Mouse (Mus musculus) thymus, adult 18-20 months (tissue): ENCODE results near the gene Eva1b.
"Not testable (repeated sequence)": the region's sequence is repeated elsewhere in the genome, so short reads cannot be mapped to it uniquely, and the experiment has no call there.

ENCODE experiments used
- DNase-seq, 2 experiments: peaks; one replicate each; pipeline ENCODE4 v3.0.0; 2022; ENCODE audit warnings: mixed read lengths in 2 of 2

Eva1b gene

GRCm38 (mm10) chr4:126157562-126157961, 10.0 kb downstream of the Eva1b start:
- DNase-seq, result no peak

DNA sequence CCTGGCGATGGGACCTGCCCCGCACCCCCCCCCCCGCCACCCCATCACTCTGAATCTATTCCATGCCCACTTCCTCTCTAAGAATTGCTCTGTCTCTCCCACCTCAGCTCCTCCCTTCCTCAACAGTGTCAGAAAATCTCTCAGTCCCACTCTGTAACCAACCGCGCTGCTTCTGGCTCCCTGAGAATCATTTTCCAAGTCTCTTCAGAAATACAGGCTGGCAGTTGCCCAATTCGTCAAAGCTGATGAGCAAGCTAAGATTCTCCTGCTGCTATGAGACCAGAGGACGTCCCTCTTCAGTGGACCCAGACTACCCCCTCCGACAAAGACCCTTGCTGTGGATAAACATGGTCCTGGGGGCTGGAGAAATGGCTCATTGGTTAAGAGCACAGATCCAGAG, 11.9 kb downstream of the Eva1b start:
- DNase-seq, result no peak

DNA sequence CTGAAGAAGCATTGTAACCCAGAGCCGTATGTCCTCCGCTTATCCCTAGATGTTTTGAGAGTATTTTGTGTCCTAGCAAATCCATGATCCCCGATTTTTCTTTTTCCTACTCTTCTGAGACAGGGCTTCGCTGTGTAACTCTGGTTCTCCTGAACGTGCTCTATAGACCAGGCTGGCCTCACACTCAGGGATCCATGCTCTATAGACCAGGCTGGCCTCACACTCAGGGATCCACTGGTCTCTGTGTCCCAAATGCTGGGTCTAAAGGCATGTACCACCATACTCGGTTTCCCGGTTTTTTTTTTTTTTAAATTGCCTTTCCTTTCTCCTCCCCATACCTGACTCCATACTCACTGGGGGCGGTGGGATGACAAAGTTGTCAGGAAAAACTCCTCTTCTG, 13.4 kb downstream of the Eva1b start:
- no peak for DNase-seq

DNA sequence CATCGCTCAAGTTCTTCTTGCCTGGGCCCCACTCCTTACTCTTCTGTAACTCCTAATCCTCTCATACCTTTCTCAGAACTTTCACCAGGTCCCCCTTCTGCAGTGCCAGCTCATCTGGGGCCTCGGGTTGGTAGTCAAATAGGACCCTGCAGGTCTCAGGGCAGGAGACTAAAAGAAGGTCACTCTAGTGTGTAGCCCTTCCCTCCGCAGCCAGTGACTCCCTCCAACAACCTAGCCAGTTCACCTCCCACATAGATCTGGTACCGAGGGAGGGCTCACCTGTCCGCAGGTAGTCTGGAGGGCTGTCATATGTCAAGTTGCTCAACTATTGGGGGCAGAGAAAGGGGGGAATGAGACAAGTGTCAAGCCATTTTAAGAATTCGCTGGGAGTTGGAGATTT, 13.9 kb downstream of the Eva1b start:
- no peak for DNase-seq

- no peak for DNase-seq
Measured at GRCm38 (mm10) chr4:126161986-126162385, 14.4 kb downstream of the Eva1b start.

GRCm38 (mm10) chr4:126162544-126163066, 15.1 kb downstream of the Eva1b start:
- DNase-seq, result peak; percentile 74 to 77

DNA sequence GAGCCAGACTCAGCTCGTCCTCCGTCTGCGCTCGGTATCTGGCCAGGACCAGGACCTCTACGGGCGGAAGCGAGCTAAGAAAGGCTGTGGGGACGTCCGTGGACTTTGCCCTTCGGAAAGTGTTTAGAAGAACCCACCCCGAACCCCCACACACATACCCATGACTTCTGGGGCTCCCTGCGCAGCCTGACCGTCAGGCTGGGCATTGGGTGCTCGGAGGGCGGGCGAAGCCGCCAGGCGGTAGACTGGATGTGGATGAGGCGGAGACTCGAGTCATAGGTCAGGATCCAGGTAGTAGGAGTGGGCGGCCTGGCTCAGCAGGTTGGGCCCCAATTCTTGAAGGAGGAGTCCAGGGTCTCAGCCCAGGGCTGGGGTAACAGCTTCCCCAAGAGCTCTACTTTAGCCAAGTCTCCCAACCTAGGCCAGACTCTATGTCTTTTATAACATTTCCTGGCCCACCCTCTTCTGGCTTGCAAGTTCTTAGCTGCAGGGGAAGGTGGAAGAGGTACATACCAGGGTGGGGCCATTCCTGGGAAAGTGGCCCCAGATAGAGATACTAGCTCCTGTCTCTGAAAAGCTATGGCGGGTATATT, 15.6 kb downstream of the Eva1b start, which contains the start of gene Sh3d21:
Gene Sh3d21 (minus strand): TSS at position 425 of the 593 bp plus-strand sequence.
- peak in 1 of 2 experiments; percentile 25 for DNase-seq

GRCm38 (mm10) chr4:126163685-126164084, 16.1 kb downstream of the Eva1b start:
- no peak for DNase-seq

- DNase-seq, result not testable (repeated sequence)
Measured at GRCm38 (mm10) chr4:126165092-126165491, 17.5 kb downstream of the Eva1b start.

GRCm38 (mm10) chr4:126166084-126166483, 18.5 kb downstream of the Eva1b start:
- DNase-seq, result no peak

DNA sequence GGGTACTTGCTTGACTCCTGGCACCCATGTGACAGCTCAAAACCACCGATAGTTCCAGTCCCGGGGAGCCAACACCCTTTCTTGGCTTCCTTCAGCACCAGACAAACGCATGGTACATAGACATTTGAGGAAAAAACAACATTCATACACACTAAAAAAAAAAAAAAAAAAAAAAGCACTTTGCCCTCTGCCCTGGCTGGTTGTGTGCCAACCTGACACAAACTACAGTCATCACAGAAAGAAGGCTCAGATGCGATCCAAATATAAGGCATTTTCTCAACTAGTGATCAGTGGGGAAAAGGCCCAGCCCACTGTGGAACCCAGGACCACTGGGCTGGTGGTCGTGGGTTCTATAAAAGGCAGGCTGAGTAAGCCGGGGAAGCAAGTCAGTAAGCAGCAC, 21.3 kb downstream of the Eva1b start:
- no peak for DNase-seq

- DNase-seq, result not testable (repeated sequence)
Measured at GRCm38 (mm10) chr4:126170737-126171136, 23.2 kb downstream of the Eva1b start.

GRCm38 (mm10) chr4:126173800-126174199, 26.3 kb downstream of the Eva1b start:
- DNase-seq, result no peak

- DNase-seq, result not testable (repeated sequence)
Measured at GRCm38 (mm10) chr4:126175980-126176379, 28.4 kb downstream of the Eva1b start.

- DNase-seq, result no peak
Measured at GRCm38 (mm10) chr4:126181170-126181957, 33.8 kb downstream of the Eva1b start.

DNA sequence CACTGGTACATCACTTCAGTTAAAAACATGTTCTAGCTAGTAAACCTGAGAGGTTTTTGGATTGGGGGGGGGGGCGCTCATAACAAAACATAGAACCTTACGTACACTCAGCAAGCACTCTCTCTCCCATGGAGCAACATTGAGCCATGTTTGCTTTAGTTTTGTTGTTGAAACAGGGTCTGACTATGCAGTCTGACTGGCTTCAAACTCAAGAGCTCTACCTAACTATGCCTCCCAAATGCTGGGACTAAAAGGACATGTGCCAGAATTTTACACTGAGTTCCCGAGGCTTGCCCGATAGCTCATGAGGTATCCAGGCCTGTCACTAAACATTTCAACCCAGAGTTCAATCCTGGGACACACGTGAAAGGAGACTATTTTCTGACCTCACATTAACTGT, 35.5 kb downstream of the Eva1b start:
- no peak for DNase-seq

DNA sequence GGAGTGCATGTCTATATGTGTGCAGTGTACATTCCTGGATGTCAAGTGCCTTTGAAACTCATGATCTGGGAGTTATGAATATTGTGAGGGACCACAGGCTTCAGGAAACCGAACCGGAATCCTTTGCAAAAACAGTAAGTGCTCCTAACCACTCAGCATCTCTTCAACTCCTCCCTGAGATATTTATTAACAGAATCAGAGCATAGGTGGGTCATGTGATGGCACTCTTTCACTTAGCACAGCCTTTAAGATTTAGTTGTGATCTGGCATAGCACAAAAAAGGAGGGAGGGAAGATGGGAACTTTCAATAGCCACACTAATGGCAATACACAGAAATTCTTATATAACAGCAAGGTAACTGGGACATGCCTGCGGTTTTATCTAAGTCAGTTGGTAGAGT, 39.6 kb downstream of the Eva1b start:
- no peak for DNase-seq

DNA sequence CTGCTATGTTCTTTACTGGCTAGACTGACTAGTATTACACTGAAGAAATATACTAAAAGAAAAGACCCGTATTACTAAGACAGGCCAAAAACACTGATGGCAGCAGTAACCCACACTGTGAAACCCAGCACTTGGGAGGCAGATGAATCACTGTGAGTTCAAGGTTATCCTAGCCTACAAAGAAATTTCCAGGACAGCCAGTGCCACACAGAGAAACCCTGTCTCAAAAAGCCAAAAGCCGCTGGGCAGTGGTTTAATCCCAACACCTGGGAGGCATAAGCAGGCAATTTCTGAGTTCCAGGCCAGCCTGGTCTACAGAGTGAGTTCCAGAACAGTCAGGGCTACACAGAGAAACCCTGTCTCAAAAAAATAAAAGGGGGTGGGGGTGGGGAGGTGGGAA, 43.1 kb downstream of the Eva1b start:
- DNase-seq, result no peak

DNA sequence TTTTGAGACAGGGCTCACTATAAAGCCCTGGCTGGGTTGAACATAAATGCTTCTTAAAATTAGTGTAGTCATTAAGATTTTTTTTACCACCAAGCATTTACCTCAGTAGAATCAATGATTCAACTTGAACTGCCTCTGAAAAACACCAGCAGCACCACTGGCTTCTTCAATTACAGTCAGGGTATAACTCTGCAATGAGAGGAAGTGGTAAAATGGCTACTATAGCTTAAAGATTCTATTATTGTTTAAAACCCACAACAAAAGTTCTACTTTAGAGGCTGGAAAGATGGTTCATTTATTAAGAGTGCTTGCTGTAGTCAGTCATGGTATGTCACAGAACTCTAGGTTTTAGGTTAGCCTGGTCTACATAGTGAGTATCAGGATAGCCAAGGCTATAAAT, 46.7 kb downstream of the Eva1b start:
- DNase-seq, result no peak

DNA sequence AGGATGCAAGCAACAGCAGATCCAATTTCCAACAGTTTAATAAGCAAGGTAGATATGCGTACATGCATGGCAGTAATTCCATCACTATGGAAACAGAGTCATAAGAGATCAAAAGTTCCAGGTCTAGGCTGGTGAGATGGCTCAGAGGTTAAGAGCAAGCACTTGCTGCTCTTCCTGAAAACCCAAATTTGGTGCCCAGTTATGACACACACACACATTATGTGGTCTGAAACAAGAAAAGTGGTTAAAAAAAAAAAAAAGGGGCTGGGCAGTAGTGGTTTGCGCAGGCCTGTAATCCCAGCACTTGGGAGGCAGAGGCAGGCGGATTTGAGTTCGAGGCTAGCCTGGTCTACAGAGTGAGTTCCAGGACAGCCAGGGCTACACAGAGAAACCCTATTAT, 47.4 kb downstream of the Eva1b start:
- DNase-seq, result no peak

- no peak for DNase-seq
Measured at GRCm38 (mm10) chr4:126197485-126197884, 49.9 kb downstream of the Eva1b start.
